Mouse (Mus musculus) thymus, postnatal 4 days (tissue): ENCODE data around the gene Ldlr.
A peak's percentile ranks its signal among the peaks of the same experiment; 100 is the strongest.

Experiments used
- DNase-seq: peaks from one replicate; pipeline ENCODE4 v3.0.0; 2021

The Ldlr gene

DNA sequence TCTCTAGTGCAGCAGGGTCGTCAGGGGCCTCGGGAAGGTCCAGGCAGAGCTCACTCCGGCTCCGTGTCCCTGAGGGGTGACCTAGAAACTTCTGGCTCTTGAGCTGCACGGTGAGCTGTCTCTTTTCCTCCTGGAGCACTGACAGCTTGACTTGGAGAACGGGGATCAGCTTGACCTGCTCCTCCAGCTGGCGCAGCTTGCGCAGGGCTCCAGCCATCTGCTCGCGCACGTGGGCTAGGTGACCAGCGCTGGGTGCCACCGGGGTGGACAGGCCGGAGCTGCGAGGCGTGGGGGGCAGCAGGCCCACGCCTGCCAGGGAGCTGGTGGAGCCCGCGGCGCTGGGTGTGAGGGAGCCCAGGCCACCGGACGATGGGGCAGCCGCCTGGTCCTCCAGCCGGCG is 71.6 kb downstream of the Ldlr start:
- DNase-seq, result no peak

DNA sequence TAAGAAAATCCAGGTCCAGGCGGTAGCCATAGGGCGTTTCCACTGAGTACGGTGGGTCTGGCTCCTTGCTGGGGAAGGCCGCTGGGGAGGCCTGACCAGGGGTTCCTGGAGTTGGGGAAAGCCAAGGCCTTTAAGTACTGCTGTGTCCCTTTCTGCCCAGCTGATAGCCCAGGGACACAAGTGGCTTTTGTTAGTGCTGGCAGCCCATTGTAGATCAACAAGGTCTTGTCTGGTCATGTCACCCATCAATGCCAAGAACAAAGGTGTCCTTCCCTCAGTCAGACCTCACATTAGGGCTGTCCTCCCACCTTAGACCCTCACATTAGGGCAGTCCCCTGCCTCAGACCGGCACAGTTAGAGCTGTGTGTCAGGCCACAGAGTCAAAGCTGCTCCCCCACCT is 72.3 kb downstream of the Ldlr start:
- DNase-seq, result no peak

DNA sequence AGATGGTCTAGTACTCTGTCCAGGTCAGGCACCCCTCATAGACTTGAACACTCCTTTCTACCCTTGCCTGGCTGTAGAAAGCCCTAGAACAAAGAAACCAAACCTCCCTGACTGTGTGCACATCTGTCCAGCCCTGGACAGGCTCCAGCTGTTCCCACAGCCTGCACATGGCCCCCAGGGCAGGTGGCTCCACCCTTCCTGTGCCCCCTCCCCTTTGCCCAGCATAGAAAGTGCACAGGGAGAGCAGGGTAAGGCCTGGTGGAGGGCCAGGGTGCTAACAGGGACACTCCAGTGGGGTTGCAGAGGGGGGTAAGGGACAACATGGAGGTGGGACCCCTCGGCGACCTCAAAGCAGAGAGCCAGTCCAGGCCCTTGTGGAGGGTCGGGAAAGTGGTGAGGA is 73.0 kb downstream of the Ldlr start:
- no peak for DNase-seq

DNA sequence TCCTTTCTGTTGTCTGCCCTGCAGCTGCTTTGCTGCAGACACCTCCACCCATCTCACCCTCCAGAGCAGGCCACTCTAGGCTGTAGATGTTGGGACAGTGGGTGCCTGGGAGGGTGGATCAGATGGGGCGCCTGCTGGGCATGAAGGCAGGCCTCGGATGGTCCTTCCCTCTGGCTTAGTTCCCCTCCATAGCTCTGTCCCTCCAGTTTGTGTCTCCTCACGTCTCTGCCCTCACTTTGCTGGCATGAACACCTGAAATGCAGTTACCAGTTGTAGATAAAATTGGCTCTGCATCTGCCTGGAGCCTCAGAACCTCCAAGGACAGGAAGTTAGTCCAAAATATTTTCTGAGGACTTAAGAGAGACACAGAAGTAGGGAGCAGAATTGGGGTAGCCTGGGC is 73.6 kb downstream of the Ldlr start:
- DNase-seq, result no peak

DNA sequence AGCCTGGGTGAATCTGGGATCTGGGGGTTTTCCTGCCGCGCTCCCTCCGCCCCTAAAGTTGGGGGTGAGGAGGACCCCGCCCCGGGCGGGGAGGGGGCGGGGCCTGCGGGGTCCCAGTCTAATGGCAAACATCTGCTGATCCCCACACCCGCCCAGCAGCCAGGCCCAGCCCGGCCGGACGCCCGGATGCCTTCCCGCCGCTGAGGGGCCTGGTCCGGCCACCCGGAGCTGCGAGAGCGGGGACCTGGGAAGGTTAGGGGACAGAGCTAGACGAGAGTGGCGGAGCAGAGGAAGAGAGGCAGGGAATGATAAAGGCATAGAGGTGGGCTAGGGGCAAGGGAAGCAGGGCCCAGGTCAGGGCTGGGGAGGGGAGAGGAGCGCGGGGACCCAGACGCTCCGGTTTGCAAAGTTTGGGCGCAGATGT is 74.7 kb downstream of the Ldlr start:
- DNase-seq, result peak; percentile 61

DNA sequence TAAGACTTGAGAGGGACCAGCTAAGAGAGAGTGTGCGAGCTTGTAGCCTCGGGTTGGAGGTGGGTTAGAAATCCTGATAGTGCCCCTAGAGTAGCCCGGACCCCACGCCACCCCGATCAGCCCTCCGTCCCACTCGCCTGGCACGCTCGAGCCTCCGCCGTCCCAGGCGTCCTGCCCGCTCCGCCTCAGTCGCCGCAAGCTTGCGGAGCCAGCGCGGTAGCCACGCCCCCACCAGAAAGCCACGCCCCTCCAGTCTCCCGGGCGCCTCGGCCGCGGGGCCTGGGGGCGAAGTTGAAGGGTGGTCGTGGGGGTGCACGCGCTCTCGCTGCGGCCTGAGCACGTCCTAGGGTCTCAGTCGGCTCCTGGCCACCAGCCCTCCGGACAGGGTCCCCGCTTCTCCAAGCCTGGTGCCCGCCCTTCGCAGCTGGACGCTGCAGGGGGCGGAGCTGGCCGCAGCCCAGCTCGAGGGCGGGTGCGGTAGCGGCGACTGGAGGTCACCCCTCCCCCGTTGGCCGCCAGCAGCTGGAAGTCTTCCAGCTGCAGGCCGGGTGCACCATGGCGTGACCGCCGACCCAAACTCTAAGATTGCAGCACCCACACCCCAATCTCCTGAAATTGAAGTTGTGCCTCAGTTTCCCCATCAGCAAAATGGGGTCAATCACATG is 75.2 kb downstream of the Ldlr start, which contains the start of gene Kank2:
Gene Kank2 (minus strand): TSS at position 400 of the 665 bp plus-strand sequence.
- peak; percentile 94 for DNase-seq

DNA sequence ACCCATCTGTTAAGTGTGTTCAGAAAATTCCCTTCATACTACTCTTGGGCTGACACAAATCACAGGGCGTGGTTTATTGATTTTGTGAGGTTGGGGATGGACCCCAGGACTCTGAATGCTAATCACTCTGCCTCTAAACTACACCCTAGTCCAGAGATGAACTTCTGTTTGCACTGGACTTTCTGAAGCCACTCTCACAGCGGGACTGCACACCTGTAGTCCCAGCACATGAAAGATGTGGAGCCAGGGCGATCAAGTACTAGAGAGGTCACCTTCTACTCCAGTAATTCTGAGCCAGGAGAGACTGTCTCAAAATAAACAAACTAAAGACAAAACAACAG is 75.7 kb downstream of the Ldlr start:
- no peak for DNase-seq
